Mouse (Mus musculus) midbrain, embryonic 14.5 days (tissue): ENCODE results near the gene Rad51c. TPM values are rescaled to one million over a fixed set of nuclear protein-coding genes. Genes with fewer than 3 reads are reported as not detected.
A peak's percentile ranks its signal among the peaks of the same experiment; 100 is the strongest.
"Not testable (repeated sequence)": the region's sequence is repeated elsewhere in the genome, so short reads cannot be mapped to it uniquely, and the experiment has no call there.

Experiments used
- ATAC-seq: fragments of 200-750 bp; cut with Nextera tagmentation; 2 replicates; pipeline ENCODE4 v1.8.0; 2017; ENCODE audit warnings: moderate number of reproducible peaks, moderate library complexity; ENCODE audit not compliant: low FRiP score, low TSS enrichment
- DNase-seq: peaks from one replicate; pipeline ENCODE4 v3.0.0-alpha.2; 2015
- H3K27ac ChIP-seq: fragments of 300-500 bp; sonication (generic); replicated peaks from 2 replicates; pipeline ENCODE4 v1.5.1; 2014; ENCODE audit warnings: mild to moderate bottlenecking, low read depth, low read length, moderate library complexity
- H3K27me3 ChIP-seq: fragments of 300-500 bp; sonication (generic); 2 replicates; pipeline ENCODE4 v1.6.1; 2014; ENCODE audit warnings: low read length, control low read depth, mixed read lengths; ENCODE audit not compliant: control insufficient read depth, insufficient read depth
- H3K36me3 ChIP-seq: fragments of 300-500 bp; sonication (generic); 2 replicates; pipeline ENCODE4 v1.6.1; 2014; ENCODE audit warnings: low read length, control low read depth; ENCODE audit not compliant: control insufficient read depth, insufficient read depth
- H3K4me1 ChIP-seq: fragments of 300-500 bp; sonication (generic); 2 replicates; pipeline ENCODE4 v1.6.1; 2014; ENCODE audit warnings: mild to moderate bottlenecking, antibody characterized with exemption, low read length, control low read depth; ENCODE audit not compliant: control insufficient read depth, insufficient read depth
- H3K4me2 ChIP-seq: fragments of 300-500 bp; sonication (generic); 2 replicates; pipeline ENCODE4 v1.6.1; 2014; ENCODE audit warnings: mild to moderate bottlenecking, low read length, moderate library complexity
- H3K4me3 ChIP-seq: fragments of 300-500 bp; sonication (generic); replicated peaks from 2 replicates; pipeline ENCODE4 v1.5.1; 2014; ENCODE audit warnings: low read depth, low read length
- H3K9ac ChIP-seq: fragments of 300-500 bp; sonication (generic); replicated peaks from 2 replicates; pipeline ENCODE4 v1.6.1; 2014; ENCODE audit warnings: mild to moderate bottlenecking, low read length, moderate library complexity
- H3K9me3 ChIP-seq: fragments of 300-500 bp; sonication (generic); 2 replicates; pipeline ENCODE4 v1.6.1; 2016; ENCODE audit warnings: low read length, control low read depth, mixed read lengths; ENCODE audit not compliant: control insufficient read depth
- WGBS: fragments of 180-500 bp; shearing (Covaris S2); extraction: QIAGEN DNeasy Blood & Tissue Kit; methylation state at CpG from one replicate; pipeline ENCODE4 v1.1.7; 2014; 5-methylcytosine and 5-hydroxymethylcytosine counted together
- polyA plus RNA-seq: library from polyadenylated mRNA; unstranded; fragments of >200 nt; fragmentation: Nextera tagmentation; extraction: Ambion mirVana; gene quantifications from 2 replicates; pipeline ENCODE4 v1.2.1, GENCODE M21; 2014

Rad51c gene
- polyA plus RNA-seq, 1 experiment from 2014 or later: 5.6 TPM

- H3K9me3 ChIP-seq, H3K4me3 ChIP-seq, H3K36me3 ChIP-seq, ATAC-seq, H3K4me1 ChIP-seq, H3K9ac ChIP-seq, H3K4me2 ChIP-seq, H3K27ac ChIP-seq, H3K27me3 ChIP-seq: not testable (repeated sequence)
- DNase-seq: peak; percentile 66
- 72% methylated on average over 3 of the region's 3 CpGs for WGBS
Measured at GRCm38 (mm10) chr11:87413412-87413811, 8.7 kb upstream of the Rad51c start.

DNA sequence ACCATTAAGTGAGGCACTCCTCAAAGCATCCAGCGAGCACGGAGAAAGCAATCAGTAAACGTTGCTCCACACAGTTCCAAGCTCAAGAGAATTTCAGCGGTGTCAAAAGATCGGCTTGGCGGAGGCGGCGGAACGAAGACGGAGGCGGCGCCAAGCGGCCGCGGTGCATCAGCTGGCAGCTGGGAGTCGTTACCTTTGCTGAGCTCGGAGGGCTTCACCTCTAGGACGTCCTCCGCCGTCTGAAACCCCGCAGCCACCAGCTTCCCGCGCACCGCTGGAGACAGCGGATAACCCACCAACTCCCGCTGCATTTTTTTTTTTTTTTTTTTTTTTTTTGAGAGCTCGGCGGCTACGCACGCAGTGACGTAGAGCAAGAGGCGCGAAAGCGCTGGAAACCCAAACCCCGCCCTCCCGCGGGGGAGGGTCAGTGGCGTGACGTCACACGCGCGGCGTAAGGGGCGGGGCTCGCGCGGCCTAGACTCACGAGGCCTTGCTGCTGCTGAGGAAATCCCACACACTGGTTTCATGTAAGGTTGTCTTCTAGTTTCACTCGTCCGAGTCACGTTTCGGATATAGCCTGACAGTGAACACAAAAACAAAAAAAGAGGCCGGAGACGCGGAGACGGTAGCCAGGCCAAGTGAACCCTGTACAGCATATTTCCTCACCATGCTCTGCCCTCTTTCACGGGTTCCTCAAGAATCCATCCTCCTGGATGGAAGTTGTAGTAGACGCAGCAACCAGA lies 472 bp downstream of the Rad51c start:
- Histone ChIP-seq H3K4me2 (peak overlapping the region; percentile 74), H3K27me3 (no peaks in the 10 kb centered on the region), H3K9ac (peak overlapping the region; percentile 75), H3K4me1 (peaks cover 4% of the 10 kb centered on the region), H3K27ac (peak overlapping the region; percentile 95), H3K36me3 (no peaks in the 10 kb centered on the region), H3K9me3 (no peaks in the 10 kb centered on the region), H3K4me3 (peak overlapping the region; percentile 59)
- 2% methylated on average over 57 of the region's 58 CpGs for WGBS
- peak; percentile 95 for ATAC-seq
- peak; percentile 99 for DNase-seq

DNA sequence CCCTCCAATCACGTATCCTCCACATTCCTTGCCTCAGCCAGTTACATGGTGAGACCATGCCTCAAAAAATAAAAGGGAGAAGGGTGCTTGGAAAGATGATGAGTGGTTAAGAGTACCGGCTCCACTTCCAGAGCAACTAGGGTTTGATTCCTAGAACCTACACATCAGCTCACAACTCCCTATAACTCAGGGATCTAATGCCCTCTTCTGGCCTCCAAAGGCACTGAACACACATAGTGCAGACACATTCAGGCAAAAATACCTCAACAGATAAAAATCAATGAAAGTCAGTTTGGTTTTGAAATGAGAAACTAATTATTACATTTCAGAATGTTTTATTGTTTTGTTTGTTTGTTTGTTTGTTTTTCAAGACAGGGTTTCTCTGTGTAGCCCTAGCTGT lies 6.4 kb downstream of the Rad51c start:
- 96% methylated on average over 2 of the region's 2 CpGs for WGBS
- ATAC-seq (no peak), DNase-seq (no peak)
- Histone ChIP-seq H3K4me2 (no peak overlapping the region), H3K9me3 (no peaks in the 10 kb centered on the region), H3K36me3 (no peaks in the 10 kb centered on the region), H3K4me1 (no peaks in the 10 kb centered on the region), H3K4me3 (no peak overlapping the region), H3K27me3 (no peaks in the 10 kb centered on the region), H3K27ac (no peak overlapping the region), H3K9ac (no peak overlapping the region)

DNA sequence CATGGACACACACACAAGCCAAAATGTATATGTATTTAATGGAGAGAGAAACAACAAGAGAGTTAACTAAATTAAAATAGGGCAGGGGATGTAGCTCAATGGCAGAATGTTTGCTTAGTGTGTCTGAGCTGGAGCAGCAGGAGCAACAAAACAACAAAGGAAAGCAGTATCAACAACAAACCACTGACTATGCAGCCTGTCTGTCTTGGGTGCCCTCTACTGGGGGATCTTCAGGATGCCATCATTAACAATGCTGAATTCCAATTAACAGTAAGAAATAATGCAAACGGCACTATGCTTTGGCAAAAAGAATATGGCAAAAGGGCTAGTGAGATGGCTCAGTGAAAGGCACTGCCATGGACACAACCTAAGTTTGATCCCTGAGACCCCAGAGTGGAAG lies 10.9 kb downstream of the Rad51c start:
- Histone ChIP-seq H3K9me3 (no peaks in the 10 kb centered on the region), H3K4me3 (no peak overlapping the region), H3K27ac (no peak overlapping the region), H3K36me3 (0 out of 2 replicates have a peak, but pooled peaks cover 2% of the 10 kb centered on the region), H3K27me3 (no peaks in the 10 kb centered on the region), H3K4me2 (no peak overlapping the region), H3K4me1 (no peaks in the 10 kb centered on the region), H3K9ac (no peak overlapping the region)
- no peak for ATAC-seq
- peak; percentile 80 for DNase-seq
- WGBS: 46% methylated on average over 1 of the region's 1 CpGs

DNA sequence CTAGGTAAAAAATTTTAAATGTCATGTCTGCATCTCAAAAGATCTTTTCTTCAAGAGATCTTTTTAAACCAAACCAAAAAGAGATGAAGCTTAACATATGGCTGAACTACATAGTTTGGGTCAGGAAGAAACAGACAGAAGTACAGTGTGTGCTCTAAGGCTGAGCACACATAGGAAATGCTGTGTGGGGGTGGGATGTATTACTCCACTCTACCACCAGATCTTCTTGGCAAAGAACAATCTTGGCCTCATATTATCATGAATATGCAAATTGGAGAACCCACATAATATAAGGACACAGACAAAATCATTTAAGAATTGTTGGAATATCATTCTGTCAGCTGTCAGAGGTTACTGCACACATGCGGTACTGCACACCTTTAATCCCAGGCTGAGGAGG lies 19.1 kb downstream of the Rad51c start:
- H3K4me3 ChIP-seq: no peak overlapping the region
- no peak overlapping the region for H3K4me2 ChIP-seq
- no peaks in the 10 kb centered on the region for H3K27me3 ChIP-seq
- H3K9me3 ChIP-seq: no peaks in the 10 kb centered on the region
- 95% methylated on average over 1 of the region's 1 CpGs for WGBS
- H3K36me3 ChIP-seq: no peaks in the 10 kb centered on the region
- H3K4me1 ChIP-seq: no peaks in the 10 kb centered on the region
- no peak for ATAC-seq
- DNase-seq: no peak
- no peak overlapping the region for H3K9ac ChIP-seq
- no peak overlapping the region for H3K27ac ChIP-seq

DNA sequence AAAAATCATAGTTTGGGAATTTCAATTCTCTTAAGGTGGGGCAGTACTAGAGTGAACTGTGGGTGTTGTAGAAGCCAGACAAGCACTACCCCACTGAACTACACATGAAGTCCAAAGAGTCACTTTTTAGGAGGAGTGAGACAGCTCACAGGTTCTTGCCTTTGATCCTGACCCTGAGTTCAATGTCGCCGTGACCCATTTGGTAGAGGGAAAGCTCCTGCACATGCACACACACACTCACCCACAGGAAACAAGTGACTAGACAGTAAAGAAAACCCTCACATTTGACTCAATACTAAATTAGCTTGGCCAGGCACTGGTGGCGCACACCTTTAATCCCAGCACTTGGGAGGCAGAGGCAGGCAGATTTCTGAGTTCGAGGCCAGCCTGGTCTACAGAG lies 20.2 kb downstream of the Rad51c start:
- Histone ChIP-seq H3K4me3 (no peak overlapping the region), H3K27ac (no peak overlapping the region), H3K9me3 (no peaks in the 10 kb centered on the region), H3K27me3 (no peaks in the 10 kb centered on the region), H3K4me1 (no peaks in the 10 kb centered on the region), H3K9ac (no peak overlapping the region), H3K36me3 (peaks cover 3% of the 10 kb centered on the region; the same call in 1 of the 2 replicates), H3K4me2 (no peak overlapping the region)
- WGBS: 95% methylated on average over 4 of the region's 4 CpGs
- ATAC-seq: no peak
- DNase-seq: no peak

DNA sequence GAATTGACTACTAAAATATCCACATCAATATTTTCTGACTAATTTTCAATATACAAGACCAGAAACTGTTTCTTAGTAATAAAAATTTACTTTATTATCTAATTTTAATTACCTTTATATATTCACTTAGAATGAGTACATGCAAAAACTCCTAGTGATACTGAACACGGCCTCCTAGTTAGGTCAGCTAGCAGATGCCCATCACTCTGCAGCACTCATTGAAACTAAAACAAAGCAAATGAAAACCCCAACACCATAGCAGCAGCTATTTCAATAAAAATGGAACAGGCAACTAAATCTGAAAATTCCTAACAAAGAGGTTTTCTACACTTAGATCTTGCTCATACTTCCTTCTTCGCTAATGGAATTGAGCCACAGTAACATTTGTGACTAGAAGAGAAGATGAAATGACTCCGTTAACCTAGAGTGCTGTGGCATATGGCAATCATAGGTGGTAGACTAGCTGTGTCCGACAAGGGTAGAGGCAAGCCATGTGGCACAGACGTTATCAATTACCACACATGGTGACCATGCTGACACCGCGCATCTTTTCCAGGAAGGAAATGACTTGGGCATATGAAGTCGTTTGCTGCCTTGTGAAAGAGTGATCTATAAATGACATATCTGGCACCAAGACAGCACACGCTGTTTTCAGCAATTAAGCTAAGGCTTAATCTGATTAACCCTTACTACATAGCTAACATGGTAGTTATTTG lies 36.7 kb downstream of the Rad51c start:
- Histone ChIP-seq H3K4me3 (no peak overlapping the region), H3K36me3 (no peaks in the 10 kb centered on the region), H3K27me3 (no peaks in the 10 kb centered on the region), H3K4me2 (no peak overlapping the region), H3K9ac (no peak overlapping the region), H3K9me3 (no peaks in the 10 kb centered on the region), H3K27ac (no peak overlapping the region), H3K4me1 (no peaks in the 10 kb centered on the region)
- 82% methylated on average over 9 of the region's 9 CpGs for WGBS
- DNase-seq (no peak), ATAC-seq (no peak)

GRCm38 (mm10) chr11:87367061-87367460 lies 37.7 kb downstream of the Rad51c start:
- no peak overlapping the region for H3K4me2 ChIP-seq
- 86% methylated on average over 7 of the region's 7 CpGs for WGBS
- ATAC-seq: no peak

GRCm38 (mm10) chr11:87365120-87365519 lies 39.6 kb downstream of the Rad51c start:
- no peaks in the 10 kb centered on the region for H3K36me3 ChIP-seq
- no peaks in the 10 kb centered on the region for H3K9me3 ChIP-seq
- H3K4me2 ChIP-seq: no peak overlapping the region
- no peak overlapping the region for H3K27ac ChIP-seq
- H3K9ac ChIP-seq: no peak overlapping the region
- 92% methylated on average over 5 of the region's 5 CpGs for WGBS
- ATAC-seq: no peak
- no peak overlapping the region for H3K4me3 ChIP-seq
- H3K27me3 ChIP-seq: no peaks in the 10 kb centered on the region
- no peaks in the 10 kb centered on the region for H3K4me1 ChIP-seq
- DNase-seq: no peak

More at GRCm38 (mm10) chr11:87367061-87367460, 37.7 kb downstream of the Rad51c start:
- no peaks in the 10 kb centered on the region for H3K9me3 ChIP-seq
- H3K9ac ChIP-seq: no peak overlapping the region
- DNase-seq: no peak
- H3K27me3 ChIP-seq: no peaks in the 10 kb centered on the region
- H3K36me3 ChIP-seq: no peaks in the 10 kb centered on the region
- H3K27ac ChIP-seq: no peak overlapping the region
- no peak overlapping the region for H3K4me3 ChIP-seq
- H3K4me1 ChIP-seq: no peaks in the 10 kb centered on the region
